Comparison of ENCODE assay signal across 19 mouse cellular contexts in the genomic region with DNA sequence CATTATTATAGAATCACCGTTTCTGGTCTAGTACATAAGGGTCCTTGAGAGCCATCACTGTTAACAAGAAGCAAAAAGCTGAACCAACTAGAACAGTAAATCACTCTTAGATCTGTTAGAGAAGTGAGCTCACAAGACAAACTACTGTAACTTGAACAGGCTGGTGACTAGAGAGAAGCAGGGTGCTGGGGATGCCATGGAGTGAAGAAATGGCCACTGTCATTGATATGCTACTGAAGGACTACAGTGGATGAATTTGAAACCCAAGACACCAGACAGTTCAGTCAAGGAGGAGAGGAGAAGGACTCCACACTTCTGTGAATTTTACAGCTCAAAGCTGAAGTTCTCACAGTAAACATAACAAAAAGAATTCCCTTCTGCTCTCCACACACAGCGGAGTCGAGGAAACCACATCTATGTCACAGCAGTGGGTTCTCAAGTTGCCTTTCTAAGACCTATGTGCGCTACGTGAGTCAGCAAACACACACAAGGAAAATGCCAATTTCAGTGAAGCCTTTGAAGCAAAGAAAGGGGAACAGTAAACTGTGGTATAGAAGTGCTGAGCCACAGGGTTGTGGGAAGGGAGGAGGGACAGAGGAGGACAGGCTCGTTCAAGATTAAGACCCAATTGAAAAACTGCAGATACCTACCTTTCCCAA. TPM values are rescaled to one million over a fixed set of nuclear protein-coding genes. Genes with fewer than 3 reads are reported as not detected.
A peak's percentile ranks its signal among the peaks of the same experiment; 100 is the strongest.
DNase-seq lines count a peak whose midpoint lies in the region; ATAC-seq and TF ChIP-seq lines count a peak whose summit lies in the region.
"Had no signal": no experiment of that assay in that cellular context is flagged by ENCODE, and none has a peak within 500 bp of the region (broad histone marks: within the 10 kb centered on the region; RNA-seq: fewer than 3 reads in every experiment).

No protein-coding gene starts in this region.

- 40% methylated on average over 6 of the region's 6 CpGs for WGBS in kidney, postnatal 0 days

- no peak for TF ChIP-seq POLR2A in embryonic fibroblast, embryonic 13.5 days (IDR thresholded peaks at IDR 0.05; ENCODE audit: low read depth, low read length)
- TF ChIP-seq POLR2A in myocyte (IDR thresholded peaks at IDR 0.05; ENCODE audit: insufficient read length, low read depth), result no peak

- H3K4me1 ChIP-seq in kidney, postnatal 0 days (replicated peaks; ENCODE audit: insufficient read depth, low read length), result no peaks in the 10 kb centered on the region
- peaks cover 21% of the 10 kb centered on the region for H3K4me1 ChIP-seq in G1E (ENCODE audit: insufficient read depth, low read depth, low read length)
- H3K4me1 ChIP-seq in embryonic fibroblast, embryonic 13.5 days (ENCODE audit: control insufficient read depth, insufficient read depth, low read length), result no peaks in the 10 kb centered on the region
- H3K4me1 ChIP-seq: embryonic facial prominence, embryonic 13.5 days; stomach, embryonic 15.5 days had no signal

- peak; percentile 76 for DNase-seq in kidney, postnatal 0 days (ENCODE audit: low spot score)
- no peak for DNase-seq in kidney, adult 18-20 months
- DNase-seq in G1E (ENCODE audit: low spot score), result peak; percentile 19
- no peak for DNase-seq in layer of hippocampus, postnatal 10 days (ENCODE audit: low spot score in 2 of 2)
- no peak for DNase-seq in embryo, embryonic 10.5 days (ENCODE audit: low spot score)
- DNase-seq: cerebellum, postnatal 14 days; gastrocnemius, postnatal 10 days; kidney, adult 9 months; liver, embryonic 13.5 days; lung, postnatal 36 days; right cerebral cortex, postnatal 4 days had no signal

- no peak overlapping the region for H3K9ac ChIP-seq in kidney, postnatal 0 days (ENCODE audit: low read depth, low read length)
- H3K9ac ChIP-seq: embryonic facial prominence, embryonic 13.5 days; forebrain, embryonic 13.5 days; heart, embryonic 15.5 days; hindbrain, embryonic 15.5 days; liver, embryonic 13.5 days; stomach, embryonic 15.5 days had no signal

- TF ChIP-seq CTCF in kidney, postnatal 0 days (IDR thresholded peaks at IDR 0.05; ENCODE audit: low read depth), result no peak
- TF ChIP-seq CTCF in G1E (IDR thresholded peaks at IDR 0.05; ENCODE audit: low read depth, low read length), result no peak
- TF ChIP-seq CTCF in embryonic fibroblast, embryonic 13.5 days (IDR thresholded peaks at IDR 0.05; ENCODE audit: borderline replicate concordance, insufficient read depth, low read length), result no peak

- H3K79me2 ChIP-seq in myocyte (ENCODE audit: control insufficient read depth, insufficient read depth), result peaks cover 12% of the 10 kb centered on the region

- ATAC-seq in kidney, postnatal 0 days (replicated peaks; ENCODE audit: low FRiP score, low read depth), result no peak
- peak; percentile 73 for ATAC-seq in G1E (ENCODE audit: extremely low read depth, insufficient number of reproducible peaks, low FRiP score, poor library complexity, severe bottlenecking)
- ATAC-seq: activated CD4-positive, CD25-positive, alpha-beta regulatory T cell, adult 4 months; forebrain, embryonic 13.5 days had no signal

- H3K27me3 ChIP-seq in kidney, postnatal 0 days (ENCODE audit: insufficient read depth, low read length), result no peaks in the 10 kb centered on the region
- H3K27me3 ChIP-seq in G1E (ENCODE audit: insufficient read depth, low read length) (no peaks in the 10 kb centered on the region), myocyte (ENCODE audit: control insufficient read depth, insufficient read depth, insufficient read length) (no peaks in the 10 kb centered on the region)
- H3K27me3 ChIP-seq: embryonic facial prominence, embryonic 13.5 days; forebrain, embryonic 13.5 days; heart, embryonic 15.5 days; hindbrain, embryonic 15.5 days; liver, embryonic 13.5 days; stomach, embryonic 15.5 days had no signal

- H3K4me3 ChIP-seq in kidney, postnatal 0 days (replicated peaks; ENCODE audit: low read depth, low read length), result no peak overlapping the region
- no peak overlapping the region for H3K4me3 ChIP-seq in G1E (ENCODE audit: low read depth, low read length)
- no peak overlapping the region for H3K4me3 ChIP-seq in embryonic fibroblast, embryonic 13.5 days (ENCODE audit: insufficient read depth, low read length)
- H3K4me3 ChIP-seq in myocyte, result no peak overlapping the region
- H3K4me3 ChIP-seq: embryonic facial prominence, embryonic 13.5 days; forebrain, embryonic 13.5 days; heart, embryonic 15.5 days; hindbrain, embryonic 15.5 days; liver, embryonic 13.5 days; stomach, embryonic 15.5 days had no signal

- H3K9me3 ChIP-seq in kidney, postnatal 0 days (replicated peaks; ENCODE audit: low read length), result no peaks in the 10 kb centered on the region; the same call in 1 of the 2 replicates
- H3K9me3 ChIP-seq in G1E (replicated peaks), result no peaks in the 10 kb centered on the region
- H3K9me3 ChIP-seq: embryonic facial prominence, embryonic 13.5 days; forebrain, embryonic 13.5 days; heart, embryonic 15.5 days; hindbrain, embryonic 15.5 days; liver, embryonic 13.5 days; stomach, embryonic 15.5 days had no signal

- no peak overlapping the region for H3K27ac ChIP-seq in kidney, postnatal 0 days
- peak overlapping the region; percentile 29; the same call in 1 of the 2 replicates for H3K27ac ChIP-seq in embryonic fibroblast, embryonic 13.5 days (ENCODE audit: insufficient read depth, low read length)
- H3K27ac ChIP-seq: embryonic facial prominence, embryonic 13.5 days; forebrain, embryonic 13.5 days; heart, embryonic 15.5 days; hindbrain, embryonic 15.5 days; liver, embryonic 13.5 days; stomach, embryonic 15.5 days had no signal

- H3K4me2 ChIP-seq in kidney, postnatal 0 days (ENCODE audit: low read length), result no peak overlapping the region
- H3K4me2 ChIP-seq in myocyte (ENCODE audit: low read depth), result peak overlapping the region; percentile 62
- H3K4me2 ChIP-seq: embryonic facial prominence, embryonic 13.5 days; forebrain, embryonic 13.5 days; heart, embryonic 15.5 days; hindbrain, embryonic 15.5 days; liver, embryonic 13.5 days; stomach, embryonic 15.5 days had no signal

- no peaks in the 10 kb centered on the region for H3K36me3 ChIP-seq in kidney, postnatal 0 days (ENCODE audit: insufficient read depth, low read length)
- H3K36me3 ChIP-seq in G1E (replicated peaks), result peaks cover 47% of the 10 kb centered on the region
- no peaks in the 10 kb centered on the region for H3K36me3 ChIP-seq in myocyte (ENCODE audit: control insufficient read depth, insufficient read depth)
- H3K36me3 ChIP-seq: embryonic facial prominence, embryonic 13.5 days; heart, embryonic 15.5 days; hindbrain, embryonic 15.5 days; liver, embryonic 13.5 days; stomach, embryonic 15.5 days had no signal

- H3ac ChIP-seq in myocyte (ENCODE audit: control insufficient read depth, insufficient read length), result no peak overlapping the region

TF ChIP-seq in myocyte, 11 proteins besides CTCF, POLR2A, EP300 and RAD21:
- no peak for TF ChIP-seq CEBPB (IDR thresholded peaks at IDR 0.05; ENCODE audit: insufficient read depth, poor library complexity, severe bottlenecking)
- no peak for TF ChIP-seq TCF3 (IDR thresholded peaks at IDR 0.05; ENCODE audit: insufficient read length, low read depth)
- TF ChIP-seq MAX (IDR thresholded peaks at IDR 0.05; ENCODE audit: low read depth), result no peak
- TF ChIP-seq POLR2AphosphoS2 (IDR thresholded peaks at IDR 0.05; ENCODE audit: insufficient read length, low read depth), result no peak
- no peak for TF ChIP-seq TCF12 (IDR thresholded peaks at IDR 0.05; ENCODE audit: insufficient read depth, poor library complexity, severe bottlenecking)
- no peak for TF ChIP-seq E2F4 (IDR thresholded peaks at IDR 0.05; ENCODE audit: insufficient read depth)
- TF ChIP-seq SRF (IDR thresholded peaks at IDR 0.05; ENCODE audit: control insufficient read depth, insufficient read length, low read depth), result no peak
- no peak for TF ChIP-seq USF1 (IDR thresholded peaks at IDR 0.05; ENCODE audit: low read depth)
- TF ChIP-seq MYOD1 (IDR thresholded peaks at IDR 0.05; ENCODE audit: control insufficient read depth in 1 of 3, insufficient read length in 2 of 3, low read depth in 2 of 3), result no peak
- no peak for TF ChIP-seq REST (IDR thresholded peaks at IDR 0.05; ENCODE audit: insufficient read depth, insufficient read length)

RNA-seq across cellular contexts. Expression of a gene that starts 20.7 kb away (rescaled TPM):
- 2.9 and 3.4 TPM in 2 replicates for polyA plus RNA-seq in kidney, postnatal 0 days (2015; fragmentation: Nextera tagmentation; extraction: Ambion mirVana)
- total RNA-seq in G1E (2014; fragmentation: Nextera tagmentation), result 50.1 and 77.9 TPM in 2 replicates
- 30.6 and 32.2 TPM in 2 replicates for total RNA-seq in G1E (2017)
- polyA plus RNA-seq in G1E (2012), result 11.5 and 12.6 TPM in 2 replicates
- polyA plus RNA-seq in embryonic fibroblast, embryonic 13.5 days (2011; ENCODE audit: insufficient read length, low read depth, missing spikeins), result 22.9 and 24.6 TPM in 2 replicates
- polyA plus RNA-seq in myocyte (2012; fragmentation: generic; extraction: Trizol), result 4.2 TPM
- 100 to 1,000 TPM in 1 of 2 experiments, 10 to 100 TPM in 1; 93.7 to 102 TPM for total RNA-seq in layer of hippocampus, postnatal 10 days (2021)

Comparison
In these comparisons a context has a peak if more than half of its experiments do, and no peak if none do; other contexts are left out.
1. DNase-seq: peak in kidney, postnatal 0 days (single experiment) and G1E (single experiment); none in kidney, adult 18-20 months (single experiment), layer of hippocampus, postnatal 10 days (0 of 2) and embryo, embryonic 10.5 days (single experiment).